Mouse (Mus musculus) liver, postnatal 0 days (tissue): ENCODE data around the gene Zfp462. TPM values are rescaled to one million over a fixed set of nuclear protein-coding genes. Genes with fewer than 3 reads are reported as not detected.

ENCODE experiments used
- ATAC-seq: fragments of 200-750 bp; cut with Nextera tagmentation; 2 replicates; pipeline ENCODE4 v1.8.0; 2017; ENCODE audit warnings: mild to moderate bottlenecking, moderate library complexity
- DNase-seq: peaks from one replicate; pipeline ENCODE4 v3.0.0-alpha.2; 2016
- H3K27ac ChIP-seq: fragments of 300-500 bp; sonication (generic); 2 replicates; pipeline ENCODE4 v1.5.1; 2014; ENCODE audit warnings: antibody characterized with exemption, moderate library complexity, mild to moderate bottlenecking, low read depth
- H3K27me3 ChIP-seq: fragments of 300-500 bp; sonication (generic); 2 replicates; pipeline ENCODE4 v1.6.1; 2014; ENCODE audit warnings: low read length, control low read depth, mixed read lengths; ENCODE audit not compliant: insufficient read depth
- H3K36me3 ChIP-seq: fragments of 300-500 bp; sonication (generic); replicated peaks from 2 replicates; pipeline ENCODE4 v1.6.1; 2014; ENCODE audit warnings: mild to moderate bottlenecking, control low read depth, low read length, moderate library complexity, mixed read lengths; ENCODE audit not compliant: insufficient read depth
- H3K4me1 ChIP-seq: fragments of 300-500 bp; sonication (generic); 2 replicates; pipeline ENCODE4 v1.6.1; 2014; ENCODE audit warnings: antibody characterized with exemption, mild to moderate bottlenecking, control low read depth; ENCODE audit not compliant: insufficient read depth
- H3K4me2 ChIP-seq: fragments of 300-500 bp; sonication (generic); 2 replicates; pipeline ENCODE4 v1.6.1; 2014; ENCODE audit warnings: low read depth, mild to moderate bottlenecking, low read length, moderate library complexity, mixed read lengths
- H3K4me3 ChIP-seq: fragments of 300-500 bp; sonication (generic); 2 replicates; pipeline ENCODE4 v1.5.1; 2014; ENCODE audit warnings: low read depth, low read length
- H3K9ac ChIP-seq: fragments of 300-500 bp; sonication (generic); replicated peaks from 2 replicates; pipeline ENCODE4 v1.6.1; 2014; ENCODE audit warnings: mild to moderate bottlenecking, moderate library complexity
- H3K9me3 ChIP-seq: fragments of 300-500 bp; sonication (generic); 2 replicates; pipeline ENCODE4 v1.6.1; 2016; ENCODE audit warnings: mild to moderate bottlenecking, control low read depth, low read length, mixed read lengths
- CTCF ChIP-seq: sonication (generic); IDR thresholded peaks from 2 replicates; pipeline ENCODE4 v1.5.1; 2016; ENCODE audit warnings: antibody characterized with exemption, low read depth
- EP300 ChIP-seq: IDR thresholded peaks from 2 replicates; pipeline ENCODE4 v1.6.1; 2016; ENCODE audit warnings: antibody characterized with exemption, low read depth, mild to moderate bottlenecking
- WGBS: fragments of 180-500 bp; shearing (Covaris S2); extraction: QIAGEN DNeasy Blood & Tissue Kit; methylation state at CpG from one replicate; pipeline ENCODE4 v1.1.7; 2014; ENCODE audit not compliant: insufficient replicate concordance; 5-methylcytosine and 5-hydroxymethylcytosine counted together
- polyA plus RNA-seq: library from polyadenylated mRNA; unstranded; fragments of >200 nt; fragmentation: Nextera tagmentation; extraction: Ambion mirVana; gene quantifications from 2 replicates; pipeline ENCODE4 v1.2.1, GENCODE M21; 2015

Zfp462 gene
- polyA plus RNA-seq, 1 experiment from 2014 or later = 0.14 TPM

DNA sequence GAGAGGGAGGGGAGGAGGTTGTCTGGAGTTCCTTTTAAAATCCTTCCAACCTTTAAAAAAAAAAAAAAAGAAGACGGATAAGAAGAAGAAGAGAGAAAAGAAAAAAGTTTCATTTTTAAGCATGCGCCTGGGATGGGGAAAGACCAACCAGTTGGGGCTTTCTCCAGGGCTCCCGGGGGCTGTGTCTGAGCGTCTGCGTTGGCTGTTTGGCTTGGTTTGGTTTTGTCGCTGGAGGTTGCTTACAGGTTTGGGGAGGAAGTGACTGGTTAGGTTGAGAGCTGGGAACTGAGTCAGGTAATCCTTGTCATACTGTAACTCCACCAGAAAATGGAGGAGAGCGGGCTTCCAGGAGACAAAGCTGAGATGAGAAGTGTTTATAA, 4.7 kb downstream of the Zfp462 start:
- H3K4me1 ChIP-seq = peaks cover 6% of the 10 kb centered on the region
- no peak for DNase-seq
- TF ChIP-seq EP300 = no peak
- no peak for TF ChIP-seq CTCF
- no peaks in the 10 kb centered on the region for H3K36me3 ChIP-seq
- peaks cover 49% of the 10 kb centered on the region for H3K27me3 ChIP-seq
- ATAC-seq = no peak
- H3K9me3 ChIP-seq = no peaks in the 10 kb centered on the region
- H3K27ac ChIP-seq = peak overlapping the region; percentile 57
- H3K4me2 ChIP-seq = peak overlapping the region; percentile 71
- H3K4me3 ChIP-seq = peak overlapping the region; percentile 48
- H3K9ac ChIP-seq = no peak overlapping the region
- WGBS = 22% methylated on average over 7 of the region's 7 CpGs

- no peak overlapping the region for H3K9ac ChIP-seq
- ATAC-seq (no peak), DNase-seq (no peak)
- H3K36me3 ChIP-seq = no peaks in the 10 kb centered on the region
- peaks cover 3% of the 10 kb centered on the region for H3K4me1 ChIP-seq
- no peaks in the 10 kb centered on the region for H3K9me3 ChIP-seq
- WGBS = 31% methylated on average over 2 of the region's 2 CpGs
- TF ChIP-seq CTCF (no peak), EP300 (no peak)
- no peak overlapping the region; the same call in 1 of the 2 replicates for H3K4me2 ChIP-seq
- no peak overlapping the region for H3K4me3 ChIP-seq
- H3K27me3 ChIP-seq = peaks cover 43% of the 10 kb centered on the region
- no peak overlapping the region for H3K27ac ChIP-seq
Measured at GRCm38 (mm10) chr4:54950136-54950535, 5.3 kb downstream of the Zfp462 start.

DNA sequence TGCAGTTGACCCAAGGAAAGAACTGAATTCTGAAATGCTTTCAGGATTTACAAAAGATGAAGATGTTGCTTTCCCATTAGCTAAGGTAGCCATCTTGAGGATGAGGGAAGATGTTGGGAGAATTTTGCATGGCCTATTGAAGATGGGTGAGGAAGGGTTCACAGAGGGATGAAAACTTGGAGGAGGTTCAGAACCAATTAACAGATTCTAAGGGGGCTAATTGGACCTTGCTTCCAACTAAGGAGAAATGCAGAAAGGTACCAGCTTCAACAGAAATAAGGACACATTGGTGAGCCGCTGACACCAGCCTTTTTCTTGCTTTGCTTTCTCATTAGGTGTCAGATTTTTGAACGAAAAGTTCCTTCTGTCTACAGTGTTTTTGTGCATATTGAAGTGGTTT, 6.0 kb downstream of the Zfp462 start:
- Histone ChIP-seq H3K4me2 (no peak overlapping the region), H3K27me3 (peaks cover 36% of the 10 kb centered on the region), H3K9ac (no peak overlapping the region), H3K27ac (no peak overlapping the region), H3K36me3 (no peaks in the 10 kb centered on the region), H3K4me3 (no peak overlapping the region), H3K4me1 (no peaks in the 10 kb centered on the region; the same call in 1 of the 2 replicates), H3K9me3 (no peaks in the 10 kb centered on the region)
- WGBS = 68% methylated on average over 2 of the region's 2 CpGs
- TF ChIP-seq CTCF (no peak), EP300 (no peak)
- DNase-seq = no peak
- no peak for ATAC-seq

GRCm38 (mm10) chr4:54953657-54954395, 9.0 kb downstream of the Zfp462 start:
- no peaks in the 10 kb centered on the region for H3K9me3 ChIP-seq
- H3K36me3 ChIP-seq = no peaks in the 10 kb centered on the region
- WGBS = 70% methylated on average over 9 of the region's 9 CpGs
- no peak overlapping the region for H3K4me3 ChIP-seq
- no peak overlapping the region for H3K27ac ChIP-seq
- no peak overlapping the region for H3K9ac ChIP-seq
- ATAC-seq (peak; percentile 63; the same call in 1 of the 2 replicates), DNase-seq (no peak)
- peaks cover 8% of the 10 kb centered on the region; the same call in 1 of the 2 replicates for H3K27me3 ChIP-seq
- H3K4me2 ChIP-seq = no peak overlapping the region
- no peak for TF ChIP-seq CTCF
- TF ChIP-seq EP300 = no peak
- H3K4me1 ChIP-seq = no peaks in the 10 kb centered on the region; the same call in 1 of the 2 replicates

GRCm38 (mm10) chr4:54954455-54954854, 9.6 kb downstream of the Zfp462 start:
- Histone ChIP-seq H3K4me3 (no peak overlapping the region), H3K4me2 (no peak overlapping the region), H3K4me1 (no peaks in the 10 kb centered on the region), H3K27ac (no peak overlapping the region), H3K9ac (no peak overlapping the region), H3K36me3 (no peaks in the 10 kb centered on the region), H3K9me3 (no peaks in the 10 kb centered on the region), H3K27me3 (peaks cover 4% of the 10 kb centered on the region; the same call in 1 of the 2 replicates)
- TF ChIP-seq EP300 (no peak), CTCF (no peak)
- DNase-seq (no peak), ATAC-seq (no peak)
- WGBS = 70% methylated on average over 3 of the region's 3 CpGs

DNA sequence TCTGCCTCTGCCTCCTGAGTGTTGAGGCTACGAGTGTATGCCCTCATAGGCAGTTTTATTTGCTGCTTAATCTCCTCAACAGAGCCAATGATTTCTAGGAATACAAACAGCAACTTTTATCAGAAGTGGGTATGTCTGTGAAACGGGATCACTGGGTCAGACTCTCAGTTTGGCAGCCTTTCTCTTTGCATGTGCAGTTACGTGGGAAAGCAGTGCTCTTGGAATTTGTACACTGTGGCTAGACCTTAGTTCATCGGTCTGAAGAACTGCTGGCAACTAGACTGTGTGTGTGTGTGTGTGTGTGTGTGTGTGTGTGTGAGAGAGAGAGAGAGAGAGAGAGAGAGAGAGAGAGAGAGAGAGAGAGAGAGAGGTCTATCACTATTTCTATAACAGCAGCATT, 15.9 kb downstream of the Zfp462 start:
- H3K4me1 ChIP-seq = no peaks in the 10 kb centered on the region
- TF ChIP-seq EP300 (no peak), CTCF (no peak)
- DNase-seq = no peak
- 59% methylated on average over 4 of the region's 4 CpGs for WGBS
- H3K4me2 ChIP-seq = no peak overlapping the region
- H3K9ac ChIP-seq = no peak overlapping the region
- no peaks in the 10 kb centered on the region for H3K36me3 ChIP-seq
- no peaks in the 10 kb centered on the region for H3K9me3 ChIP-seq
- H3K4me3 ChIP-seq = no peak overlapping the region
- H3K27ac ChIP-seq = no peak overlapping the region
- no peaks in the 10 kb centered on the region for H3K27me3 ChIP-seq
- no peak for ATAC-seq
